Mouse (Mus musculus) liver, adult 2 months (tissue): ENCODE results near the gene Ece1. TPM values are rescaled to one million over a fixed set of nuclear protein-coding genes. Genes with fewer than 3 reads are reported as not detected.

Source experiments
- DNase-seq: peaks from one replicate; pipeline ENCODE4 v3.0.0-alpha.2; 2011; ENCODE audit warnings: low read depth, low spot score; ENCODE audit errors: extremely low read depth
- H3K27ac ChIP-seq: fragments of 200-500 bp; replicated peaks from 2 replicates; pipeline ENCODE4 v1.5.1; 2012; ENCODE audit warnings: low read depth, mild to moderate bottlenecking, control low read depth, inconsistent platforms, low read length; ENCODE audit not compliant: insufficient read depth
- H3K27me3 ChIP-seq: fragments of 200-500 bp; 2 replicates; pipeline ENCODE4 v1.6.1; 2012; ENCODE audit warnings: mild to moderate bottlenecking, moderate library complexity, low read length, inconsistent platforms; ENCODE audit not compliant: control insufficient read depth, insufficient read depth
- H3K36me3 ChIP-seq: fragments of 200-500 bp; 2 replicates; pipeline ENCODE4 v1.6.1; 2012; ENCODE audit warnings: low read length, inconsistent platforms; ENCODE audit not compliant: control insufficient read depth, insufficient read depth
- H3K4me1 ChIP-seq: fragments of 200-500 bp; 2 replicates; pipeline ENCODE4 v1.6.1; 2011; ENCODE audit warnings: low read length; ENCODE audit not compliant: control insufficient read depth, insufficient read depth
- H3K4me3 ChIP-seq: fragments of 200-500 bp; 2 replicates; pipeline ENCODE4 v1.5.1; 2011; ENCODE audit warnings: low read depth, mild to moderate bottlenecking, control low read depth, low read length, moderate library complexity; ENCODE audit not compliant: insufficient read depth
- H3K79me2 ChIP-seq: fragments of 200-500 bp; 2 replicates; pipeline ENCODE4 v1.6.1; 2012; ENCODE audit warnings: inconsistent platforms, mild to moderate bottlenecking, low read length, moderate library complexity; ENCODE audit not compliant: control insufficient read depth, insufficient read depth
- H3K9ac ChIP-seq: fragments of 200-500 bp; 2 replicates; pipeline ENCODE4 v1.6.1; 2012; ENCODE audit warnings: low read depth, mild to moderate bottlenecking, control low read depth, inconsistent platforms, low read length
- CTCF ChIP-seq: fragments of 200-500 bp; IDR thresholded peaks from 2 replicates; pipeline ENCODE4 v1.5.1; 2011; ENCODE audit warnings: low read depth, low read length, control low read depth
- POLR2A ChIP-seq: fragments of 200-500 bp; IDR thresholded peaks from 2 replicates; pipeline ENCODE4 v1.6.1; 2011; ENCODE audit warnings: low read length, control low read depth; ENCODE audit not compliant: insufficient read depth; ENCODE audit errors: extremely low read depth
- WGBS: fragments of 180-500 bp; shearing (Covaris S2); methylation state at CpG from one replicate; pipeline ENCODE4 v1.1.7; 2018; 5-methylcytosine and 5-hydroxymethylcytosine counted together
- polyA plus RNA-seq: library from polyadenylated mRNA; depleted of rRNA; stranded (reverse); fragments of >200 nt; gene quantifications from 2 replicates; pipeline ENCODE4 v1.2.3, GENCODE M21; 2012
- total RNA-seq: library from RNA; depleted of rRNA; stranded (reverse); fragments of >200 nt; gene quantifications from 2 replicates; pipeline ENCODE4 v1.2.3, GENCODE M21; 2014

Gene Ece1
- total and polyA plus RNA-seq, 2 experiments: 213 to 630 TPM

DNA sequence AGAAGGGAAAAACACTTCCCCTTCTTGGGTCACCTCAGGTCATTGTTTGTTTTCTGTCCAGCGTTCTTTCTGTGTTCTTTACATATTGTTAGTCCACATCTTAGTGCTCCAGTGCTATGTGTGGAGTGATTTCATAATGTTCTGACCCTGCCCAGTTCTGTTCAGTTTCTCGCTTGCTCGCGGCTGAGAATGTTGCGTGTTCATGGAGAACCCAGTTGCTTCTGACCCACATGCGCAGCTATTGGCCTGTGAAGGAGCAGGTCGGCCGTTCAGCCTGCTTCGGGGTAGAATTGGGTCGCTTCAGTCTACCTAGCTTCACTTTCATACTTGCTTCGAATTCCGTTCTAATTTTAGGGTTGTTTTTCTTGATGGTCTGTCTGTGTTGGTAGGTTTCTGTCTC, 133.4 kb downstream of the Ece1 start:
- Histone ChIP-seq H3K79me2 (peaks cover 13% of the 10 kb centered on the region; the same call in 1 of the 2 replicates), H3K36me3 (no peaks in the 10 kb centered on the region), H3K27ac (peak overlapping the region; percentile 49), H3K4me3 (no peak overlapping the region), H3K4me1 (peaks cover 11% of the 10 kb centered on the region), H3K27me3 (no peaks in the 10 kb centered on the region), H3K9ac (no peak overlapping the region; the same call in 1 of the 2 replicates)
- WGBS: 27% methylated on average over 12 of the region's 12 CpGs
- DNase-seq: peak; percentile 75
- no peak for TF ChIP-seq POLR2A
- no peak for TF ChIP-seq CTCF

DNA sequence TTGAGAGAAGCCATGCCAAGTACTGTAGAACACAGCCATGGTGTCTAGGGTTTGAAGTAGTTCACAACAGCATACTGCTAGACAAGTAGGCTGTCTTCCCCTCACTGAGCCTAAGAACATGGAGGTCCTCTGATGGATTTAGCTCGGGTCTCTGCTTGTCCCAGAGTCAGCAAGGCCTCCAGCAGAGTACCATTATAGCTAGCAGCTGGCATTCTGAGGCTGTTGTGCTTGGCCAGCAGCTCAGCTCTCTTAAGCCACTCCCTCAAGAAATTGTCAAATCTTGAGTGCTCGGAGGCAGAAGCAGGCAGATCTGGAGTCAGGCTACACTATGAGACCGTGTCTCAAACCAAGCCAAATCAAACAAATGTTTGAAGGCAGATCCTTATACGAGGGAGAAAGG, 136.2 kb downstream of the Ece1 start:
- Histone ChIP-seq H3K4me3 (no peak overlapping the region), H3K9ac (no peak overlapping the region), H3K79me2 (peaks cover 18% of the 10 kb centered on the region; the same call in 1 of the 2 replicates), H3K36me3 (no peaks in the 10 kb centered on the region), H3K27ac (no peak overlapping the region), H3K27me3 (no peaks in the 10 kb centered on the region), H3K4me1 (peaks cover 9% of the 10 kb centered on the region)
- no peak for TF ChIP-seq POLR2A
- TF ChIP-seq CTCF: no peak
- no peak for DNase-seq
- WGBS: 76% methylated on average over 4 of the region's 4 CpGs

DNA sequence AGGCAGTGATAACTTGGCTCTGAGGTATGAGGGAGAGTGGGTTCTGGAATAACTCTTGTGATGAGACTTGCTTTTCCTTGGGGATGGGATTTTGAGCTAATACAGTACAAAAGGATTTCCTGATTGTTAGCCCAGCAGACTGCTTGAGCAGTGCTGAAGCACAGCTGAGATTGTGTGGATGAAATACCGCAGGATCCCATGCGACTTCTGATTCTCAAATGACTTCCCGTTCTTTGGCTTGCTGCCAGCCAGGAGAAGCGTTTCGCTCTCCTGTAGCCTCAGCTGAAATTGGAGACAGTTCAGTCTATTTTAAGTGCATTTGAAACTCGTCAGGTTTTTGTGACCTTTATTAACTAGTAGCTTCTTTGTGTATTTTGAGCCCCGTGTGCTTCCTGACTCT, 138.6 kb downstream of the Ece1 start:
- H3K4me3 ChIP-seq: no peak overlapping the region
- 51% methylated on average over 7 of the region's 7 CpGs for WGBS
- no peaks in the 10 kb centered on the region for H3K27me3 ChIP-seq
- H3K79me2 ChIP-seq: peaks cover 21% of the 10 kb centered on the region; the same call in 1 of the 2 replicates
- H3K4me1 ChIP-seq: peaks cover 8% of the 10 kb centered on the region; the same call in 1 of the 2 replicates
- no peak for DNase-seq
- H3K9ac ChIP-seq: no peak overlapping the region
- H3K27ac ChIP-seq: no peak overlapping the region
- H3K36me3 ChIP-seq: no peaks in the 10 kb centered on the region
- TF ChIP-seq CTCF (no peak), POLR2A (no peak)

DNA sequence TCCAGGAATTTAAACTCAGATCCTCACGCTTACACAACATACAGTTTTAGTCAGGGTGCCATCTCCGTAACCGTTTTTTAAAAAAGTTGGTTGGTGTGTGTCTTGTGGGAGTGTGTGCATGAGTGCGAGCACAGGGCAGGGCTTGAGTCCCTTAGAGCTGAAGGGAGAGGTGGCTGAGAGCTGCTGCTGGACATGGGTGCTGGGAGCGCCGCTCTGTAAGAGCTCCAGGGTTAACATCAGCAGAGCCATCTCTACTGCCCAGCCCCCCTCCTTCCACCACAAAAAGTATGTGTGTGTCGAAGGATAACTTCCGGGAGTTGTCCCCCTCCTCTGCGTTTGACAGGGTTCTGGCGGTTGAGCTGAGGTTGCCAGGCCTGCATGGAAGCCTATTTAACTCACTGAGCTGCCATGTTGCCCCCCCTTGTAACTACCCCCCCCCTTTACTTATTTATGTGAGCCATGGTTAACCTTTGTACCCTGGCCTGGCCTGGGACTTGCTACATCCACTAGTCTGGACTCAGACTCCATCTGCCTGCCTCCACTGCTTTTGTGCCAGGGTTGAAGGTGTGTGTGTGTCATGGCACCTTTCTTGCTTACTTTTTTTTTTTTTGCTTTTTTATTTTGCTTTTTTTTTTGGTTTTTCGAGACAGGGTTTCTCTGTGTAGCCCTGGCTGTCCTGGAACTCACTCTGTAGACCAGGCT, 142.0 kb downstream of the Ece1 start:
- TF ChIP-seq CTCF (no peak), POLR2A (no peak)
- Histone ChIP-seq H3K4me3 (no peak overlapping the region), H3K9ac (no peak overlapping the region), H3K27ac (peak overlapping the region; percentile 69), H3K27me3 (no peaks in the 10 kb centered on the region), H3K79me2 (peaks cover 10% of the 10 kb centered on the region; the same call in 1 of the 2 replicates), H3K4me1 (peaks cover 6% of the 10 kb centered on the region; the same call in 1 of the 2 replicates), H3K36me3 (no peaks in the 10 kb centered on the region)
- WGBS: 59% methylated on average over 11 of the region's 11 CpGs
- peak; percentile 91 for DNase-seq

DNA sequence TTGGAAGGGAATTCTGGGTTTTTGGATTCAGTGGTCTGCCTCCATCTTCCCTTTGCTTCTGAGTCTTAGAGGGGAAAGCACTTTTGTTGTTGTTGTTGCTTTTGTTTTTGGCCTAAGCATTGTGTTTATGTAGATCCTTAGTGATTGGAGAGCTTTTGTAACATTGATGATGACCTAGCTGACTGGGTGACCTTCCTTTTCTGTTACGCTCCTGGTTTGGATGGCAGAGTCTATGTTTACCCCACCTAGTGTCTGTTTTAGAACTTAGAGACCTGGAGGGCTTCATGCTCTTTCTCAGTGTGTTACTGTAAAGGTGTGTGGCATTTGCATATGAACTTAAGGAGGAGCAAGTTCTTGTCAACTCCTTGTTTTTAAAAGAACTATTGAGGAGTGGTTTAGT, 143.7 kb downstream of the Ece1 start:
- H3K36me3 ChIP-seq: no peaks in the 10 kb centered on the region
- no peak overlapping the region for H3K9ac ChIP-seq
- peaks cover 10% of the 10 kb centered on the region; the same call in 1 of the 2 replicates for H3K79me2 ChIP-seq
- 72% methylated on average over 1 of the region's 1 CpGs for WGBS
- no peak overlapping the region for H3K4me3 ChIP-seq
- H3K27ac ChIP-seq: no peak overlapping the region
- no peaks in the 10 kb centered on the region for H3K27me3 ChIP-seq
- no peak for TF ChIP-seq POLR2A
- TF ChIP-seq CTCF: no peak
- peaks cover 6% of the 10 kb centered on the region; the same call in 1 of the 2 replicates for H3K4me1 ChIP-seq
- no peak for DNase-seq
